In the genomic region with DNA sequence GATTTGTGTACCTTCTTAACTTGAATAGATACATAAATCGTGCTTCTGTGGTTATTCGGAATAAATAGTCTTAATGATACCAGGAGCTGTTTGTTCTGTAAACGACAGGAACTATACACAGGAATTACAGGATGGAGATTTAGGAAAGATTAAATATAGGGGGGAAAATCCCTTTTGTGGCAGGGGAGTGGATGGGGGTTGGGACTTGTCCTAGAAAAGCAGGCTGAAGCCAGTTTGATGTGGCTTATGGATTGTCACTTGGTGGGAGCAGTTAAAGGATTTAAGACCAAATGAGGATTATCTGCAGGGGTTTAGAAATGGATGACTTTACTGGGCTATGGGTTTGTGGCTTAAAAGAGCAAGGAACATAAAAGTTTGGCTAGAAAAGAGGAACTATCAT, we compare ENCODE assay signal across 8 mouse cellular contexts. TPM values are rescaled to one million over a fixed set of nuclear protein-coding genes. Genes with fewer than 3 reads are reported as not detected.
DNase-seq lines count a peak whose midpoint lies in the region; ATAC-seq and TF ChIP-seq lines count a peak whose summit lies in the region.

No protein-coding gene starts in this region.

- TF ChIP-seq CTCF in layer of hippocampus, adult 2 months (conservative IDR thresholded peaks at IDR 0.05) = no peak

- peak overlapping the region; percentile 98 for H3K27ac ChIP-seq in layer of hippocampus, adult 2 months
- H3K27ac ChIP-seq in embryonic facial prominence, embryonic 12.5 days = no peak overlapping the region
- no peak overlapping the region for H3K27ac ChIP-seq in intestine, embryonic 16.5 days (ENCODE audit: low read length)

- H3K4me1 ChIP-seq in embryonic facial prominence, embryonic 12.5 days = no peaks in the 10 kb centered on the region; the same call in 1 of the 2 replicates
- H3K4me1 ChIP-seq in intestine, embryonic 16.5 days (ENCODE audit: control insufficient read depth, insufficient read depth, low read length) = 0 out of 2 replicates have a peak, but pooled peaks cover 3% of the 10 kb centered on the region

- no peak for DNase-seq in layer of hippocampus, adult 2 months (ENCODE audit: low spot score in 2 of 2)
- DNase-seq in layer of hippocampus, adult 9-10 months (ENCODE audit: low spot score) = no peak
- DNase-seq in retina, postnatal 1 day = peak; percentile 79
- no peak for DNase-seq in gastrocnemius, adult 8-10 months (ENCODE audit: low spot score in 2 of 2)
- DNase-seq in adrenal gland, adult 8-10 months = no peak
- no peak for DNase-seq in frontal cortex, postnatal 14 days (ENCODE audit: low spot score in 2 of 2)

- peaks cover 5% of the 10 kb centered on the region; the same call in 1 of the 2 replicates for H3K27me3 ChIP-seq in embryonic facial prominence, embryonic 12.5 days
- no peaks in the 10 kb centered on the region for H3K27me3 ChIP-seq in intestine, embryonic 16.5 days (replicated peaks; ENCODE audit: control insufficient read depth, insufficient read depth, low read length)

- peak overlapping the region; percentile 77 for H3K4me3 ChIP-seq in layer of hippocampus, adult 2 months
- peak overlapping the region; percentile 44; the same call in 1 of the 2 replicates for H3K4me3 ChIP-seq in embryonic facial prominence, embryonic 12.5 days
- H3K4me3 ChIP-seq in intestine, embryonic 16.5 days (ENCODE audit: low read length) = peak overlapping the region; percentile 46; the same call in 1 of the 2 replicates

- H3K4me2 ChIP-seq in embryonic facial prominence, embryonic 12.5 days (replicated peaks) = peak overlapping the region; percentile 67
- peak overlapping the region; percentile 59; the same call in 1 of the 2 replicates for H3K4me2 ChIP-seq in intestine, embryonic 16.5 days (ENCODE audit: low read depth, low read length)

- no peaks in the 10 kb centered on the region for H3K9me3 ChIP-seq in embryonic facial prominence, embryonic 12.5 days
- no peaks in the 10 kb centered on the region for H3K9me3 ChIP-seq in intestine, embryonic 16.5 days (ENCODE audit: control insufficient read depth, low read length)

- ATAC-seq in embryonic facial prominence, embryonic 12.5 days (ENCODE audit: insufficient number of reproducible peaks, insufficient read depth, low FRiP score, low TSS enrichment) = no peak
- no peak for ATAC-seq in intestine, embryonic 16.5 days

- WGBS in embryonic facial prominence, embryonic 12.5 days = 14% methylated on average over 3 of the region's 3 CpGs
- whole genome bisulfite sequencing in intestine, embryonic 16.5 days = 11% methylated on average over 3 of the region's 3 CpGs

- peak overlapping the region; percentile 47; the same call in 1 of the 2 replicates for H3K9ac ChIP-seq in embryonic facial prominence, embryonic 12.5 days
- no peak overlapping the region for H3K9ac ChIP-seq in intestine, embryonic 16.5 days (ENCODE audit: low read depth, low read length)

- no peaks in the 10 kb centered on the region for H3K36me3 ChIP-seq in embryonic facial prominence, embryonic 12.5 days
- no peaks in the 10 kb centered on the region for H3K36me3 ChIP-seq in intestine, embryonic 16.5 days (ENCODE audit: control insufficient read depth, insufficient read depth, low read length)

RNA-seq across cellular contexts. Expression of a gene that starts 1.9 kb away (rescaled TPM):
- total RNA-seq in layer of hippocampus, adult 2 months (2021) = 100 to 1,000 TPM; 208 to 230 TPM
- polyA plus RNA-seq in embryonic facial prominence, embryonic 12.5 days (2016; fragmentation: Nextera tagmentation; extraction: Ambion mirVana) = 0.13 and 0.43 TPM in 2 replicates
- 0.65 and 0.94 TPM in 2 replicates for polyA plus RNA-seq in intestine, embryonic 16.5 days (2015; fragmentation: Nextera tagmentation; extraction: Ambion mirVana)
- total RNA-seq in gastrocnemius, adult 8-10 months (2022) = 1 to 10 TPM in 2 of 4 experiments, under 1 TPM in 2; 0.22 to 1.2 (median 0.83) TPM
- total RNA-seq in adrenal gland, adult 8-10 months (2022) = 10 to 100 TPM in 1 of 4 experiments, 1 to 10 TPM in 3; 5.7 to 11.4 (median 7.7) TPM

Comparison
In these comparisons a context has a peak if more than half of its experiments do, and no peak if none do; other contexts are left out.
1. RNA of a gene that starts 1.9 kb away (total RNA-seq): 208 to 230 TPM in layer of hippocampus, adult 2 months; 5.7 to 11.4 TPM in adrenal gland, adult 8-10 months and 0.22 to 1.2 TPM in gastrocnemius, adult 8-10 months; every median in the first group is over 10 times any median in the second.
2. Peak in every context shown above with its lines, with median percentiles within 50 percentile points of each other: H3K4me3 ChIP-seq.